Comparison of ENCODE assay signal across 22 mouse cellular contexts in the genomic region with DNA sequence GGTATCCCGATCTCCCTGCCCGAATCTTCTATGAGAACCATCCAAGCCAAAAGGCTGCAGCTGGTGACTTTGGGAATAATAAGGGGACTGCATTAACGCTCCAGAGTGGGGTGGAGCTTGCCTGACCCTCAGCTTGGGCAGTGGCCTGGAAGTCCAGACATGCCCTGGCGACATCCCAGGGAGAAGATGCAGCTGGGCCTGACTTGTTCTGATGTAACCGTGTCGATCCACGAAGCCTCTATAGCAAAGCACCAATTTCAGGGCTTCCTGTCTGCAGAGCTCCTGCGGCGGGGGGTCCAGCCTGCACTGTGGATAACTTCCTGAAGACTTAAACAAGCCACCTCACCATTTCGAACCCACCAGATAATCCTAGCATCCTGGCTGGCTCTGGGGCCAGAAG.
DNase-seq lines count a peak whose midpoint lies in the region; ATAC-seq and TF ChIP-seq lines count a peak whose summit lies in the region.
"Had no signal": no experiment of that assay in that cellular context is flagged by ENCODE, and none has a peak within 500 bp of the region (broad histone marks: within the 10 kb centered on the region; RNA-seq: fewer than 3 reads in every experiment).

No protein-coding gene starts in this region.

- H3K27ac ChIP-seq in lung, postnatal 0 days (ENCODE audit: low read length) = no peak overlapping the region
- no peak overlapping the region for H3K27ac ChIP-seq in forebrain, embryonic 16.5 days (ENCODE audit: low read length)
- H3K27ac ChIP-seq: embryonic facial prominence, embryonic 15.5 days; heart, adult 2 months; hindbrain, embryonic 12.5 days had no signal

- WGBS in lung, postnatal 0 days = 67% methylated on average over 10 of the region's 10 CpGs
- WGBS in forebrain, embryonic 16.5 days = 89% methylated on average over 10 of the region's 10 CpGs

- ATAC-seq in lung, postnatal 0 days = peak; percentile 75
- no peak for ATAC-seq in forebrain, embryonic 16.5 days
- ATAC-seq: forebrain, embryonic 14.5 days had no signal

- H3K4me2 ChIP-seq in lung, postnatal 0 days (replicated peaks; ENCODE audit: low read depth, low read length) = no peak overlapping the region
- no peak overlapping the region for H3K4me2 ChIP-seq in forebrain, embryonic 16.5 days (ENCODE audit: low read length)
- H3K4me2 ChIP-seq: embryonic facial prominence, embryonic 15.5 days; heart, embryonic 12.5 days; hindbrain, embryonic 12.5 days had no signal

- no peaks in the 10 kb centered on the region for H3K9me3 ChIP-seq in lung, postnatal 0 days (ENCODE audit: low read length)
- H3K9me3 ChIP-seq in forebrain, embryonic 16.5 days (ENCODE audit: control insufficient read depth, low read length) = no peaks in the 10 kb centered on the region
- H3K9me3 ChIP-seq: embryonic facial prominence, embryonic 15.5 days; hindbrain, embryonic 12.5 days had no signal

- H3K36me3 ChIP-seq in lung, postnatal 0 days (ENCODE audit: insufficient read depth, low read length) = no peaks in the 10 kb centered on the region
- no peaks in the 10 kb centered on the region for H3K36me3 ChIP-seq in forebrain, embryonic 16.5 days (ENCODE audit: control insufficient read depth, insufficient read depth)
- H3K36me3 ChIP-seq: embryonic facial prominence, embryonic 15.5 days; heart, embryonic 12.5 days; hindbrain, embryonic 12.5 days had no signal

- DNase-seq in heart, postnatal 4 days = peak; percentile 31
- no peak for DNase-seq in heart, adult 18-20 months
- DNase-seq in kidney, postnatal 4 days = peak; percentile 28 to 39
- DNase-seq in kidney, adult 18-20 months = no peak
- peak; percentile 66 for DNase-seq in lung, postnatal 0 days (ENCODE audit: low spot score)
- DNase-seq in lung, postnatal 25 days (ENCODE audit: low spot score) = no peak
- DNase-seq in lung, postnatal 14 days = peak; percentile 13
- DNase-seq: adrenal gland, adult 2 months; adrenal gland, postnatal 25 days; cerebellum, adult 18-20 months; cerebellum, postnatal 14 days; embryo, embryonic 11 days; gastrocnemius, postnatal 10 days; heart, adult 2 months; heart, postnatal 36 days had no signal

- no peak overlapping the region for H3K9ac ChIP-seq in lung, postnatal 0 days (replicated peaks; ENCODE audit: low read depth)
- H3K9ac ChIP-seq in forebrain, embryonic 16.5 days (replicated peaks; ENCODE audit: low read depth, low read length) = no peak overlapping the region
- H3K9ac ChIP-seq: embryonic facial prominence, embryonic 15.5 days; heart, embryonic 12.5 days; hindbrain, embryonic 12.5 days had no signal

- TF ChIP-seq CTCF in lung, postnatal 0 days (IDR thresholded peaks at IDR 0.05) = no peak

- no peaks in the 10 kb centered on the region for H3K4me1 ChIP-seq in lung, postnatal 0 days (ENCODE audit: insufficient read depth, low read depth, low read length)
- peaks cover 30% of the 10 kb centered on the region for H3K4me1 ChIP-seq in forebrain, embryonic 16.5 days (replicated peaks; ENCODE audit: control insufficient read depth, insufficient read depth, low read length)

- H3K27me3 ChIP-seq in lung, postnatal 0 days (replicated peaks; ENCODE audit: insufficient read depth, low read length) = 0 out of 2 replicates have a peak, but pooled peaks cover 7% of the 10 kb centered on the region
- no peaks in the 10 kb centered on the region for H3K27me3 ChIP-seq in forebrain, embryonic 16.5 days (replicated peaks; ENCODE audit: control insufficient read depth, insufficient read depth, low read length)

- no peak overlapping the region for H3K4me3 ChIP-seq in lung, postnatal 0 days (ENCODE audit: low read depth, low read length)
- no peak overlapping the region for H3K4me3 ChIP-seq in forebrain, embryonic 16.5 days (replicated peaks; ENCODE audit: low read length)
- H3K4me3 ChIP-seq: embryonic facial prominence, embryonic 15.5 days; erythroblast, embryonic 14.5 days; forebrain, embryonic 10.5 days; heart, adult 2 months; heart, embryonic 12.5 days; hindbrain, embryonic 12.5 days had no signal

- no peak for TF ChIP-seq EP300 in lung, postnatal 0 days (IDR thresholded peaks at IDR 0.05)

Comparison
In these comparisons a context has a peak if more than half of its experiments do, and no peak if none do; other contexts are left out.
1. DNase-seq: peak in heart, postnatal 4 days (single experiment), kidney, postnatal 4 days (2 of 2), lung, postnatal 0 days (single experiment) and lung, postnatal 14 days (single experiment); none in heart, adult 18-20 months (0 of 2), kidney, adult 18-20 months (single experiment) and lung, postnatal 25 days (single experiment).